In the genomic region with DNA sequence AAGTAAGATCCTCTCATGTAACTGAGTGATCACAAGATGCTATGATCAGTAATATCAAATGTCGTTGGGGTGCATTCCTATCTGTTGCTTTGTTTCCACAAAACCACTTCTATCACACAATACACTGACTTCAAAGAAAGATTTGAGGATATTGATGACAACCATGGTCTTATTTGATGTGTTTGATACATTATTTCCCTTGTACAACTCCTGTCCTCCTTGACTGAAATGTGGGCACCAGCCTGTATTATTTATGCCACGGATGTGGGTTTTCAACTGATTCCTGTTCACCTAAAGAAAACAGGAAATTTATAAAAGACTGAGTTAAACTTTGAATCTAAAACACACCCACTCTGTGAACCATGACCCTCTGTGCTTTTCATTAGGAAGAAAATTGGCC, we compare ENCODE assay signal across 26 mouse cellular contexts.
DNase-seq lines count a peak whose midpoint lies in the region; ATAC-seq lines count a peak whose summit lies in the region.
"Had no signal": no experiment of that assay in that cellular context is flagged by ENCODE, and none has a peak within 500 bp of the region (broad histone marks: within the 10 kb centered on the region; RNA-seq: fewer than 3 reads in every experiment).

No protein-coding gene starts in this region.

- no peaks in the 10 kb centered on the region for H3K4me1 ChIP-seq in liver, embryonic 11.5 days (replicated peaks; ENCODE audit: control insufficient read depth, insufficient read depth, low read length)
- H3K4me1 ChIP-seq: embryonic facial prominence, embryonic 10.5 days; forebrain, embryonic 12.5 days; forebrain, embryonic 15.5 days; heart, embryonic 12.5 days; heart, embryonic 15.5 days; intestine, embryonic 15.5 days had no signal

- WGBS in liver, embryonic 11.5 days: 64% methylated on average over 2 of the region's 2 CpGs

- H3K4me2 ChIP-seq in liver, embryonic 11.5 days: no peak overlapping the region
- H3K4me2 ChIP-seq: embryonic facial prominence, embryonic 13.5 days; forebrain, embryonic 12.5 days; forebrain, embryonic 15.5 days; heart, embryonic 12.5 days; heart, embryonic 15.5 days; hindbrain, embryonic 14.5 days; intestine, embryonic 15.5 days had no signal

- H3K27me3 ChIP-seq in liver, embryonic 11.5 days (replicated peaks; ENCODE audit: control insufficient read depth, insufficient read depth, low read length): no peaks in the 10 kb centered on the region
- H3K27me3 ChIP-seq: embryonic facial prominence, embryonic 13.5 days; forebrain, embryonic 12.5 days; forebrain, embryonic 15.5 days; heart, embryonic 12.5 days; heart, embryonic 15.5 days; intestine, embryonic 15.5 days had no signal

- no peaks in the 10 kb centered on the region for H3K9me3 ChIP-seq in liver, embryonic 11.5 days (ENCODE audit: control insufficient read depth, low read length)
- H3K9me3 ChIP-seq: embryonic facial prominence, embryonic 10.5 days; embryonic facial prominence, embryonic 13.5 days; forebrain, embryonic 12.5 days; forebrain, embryonic 15.5 days; heart, embryonic 12.5 days; heart, embryonic 15.5 days; intestine, embryonic 15.5 days had no signal

- ATAC-seq in activated CD4-positive, CD25-positive, alpha-beta regulatory T cell, adult 4 months: peak; percentile 46
- no peak for ATAC-seq in liver, embryonic 11.5 days (replicated peaks; ENCODE audit: low FRiP score)
- ATAC-seq: forebrain, embryonic 15.5 days; hindbrain, postnatal 0 days; intestine, embryonic 15.5 days; Patski had no signal

- H3K9ac ChIP-seq in liver, embryonic 11.5 days (ENCODE audit: low read depth, low read length): no peak overlapping the region
- H3K9ac ChIP-seq: embryonic facial prominence, embryonic 13.5 days; forebrain, embryonic 12.5 days; forebrain, embryonic 15.5 days; heart, embryonic 12.5 days; heart, embryonic 15.5 days; hindbrain, embryonic 14.5 days; intestine, embryonic 15.5 days had no signal

- H3K4me3 ChIP-seq in liver, embryonic 11.5 days (ENCODE audit: low read depth, low read length): no peak overlapping the region
- H3K4me3 ChIP-seq: embryonic facial prominence, embryonic 10.5 days; embryonic facial prominence, embryonic 13.5 days; erythroblast, embryonic 14.5 days; forebrain, embryonic 12.5 days; forebrain, embryonic 15.5 days; heart, embryonic 12.5 days; heart, embryonic 15.5 days; intestine, embryonic 15.5 days had no signal

- no peaks in the 10 kb centered on the region for H3K36me3 ChIP-seq in liver, embryonic 11.5 days (ENCODE audit: control insufficient read depth, insufficient read depth, low read length)
- H3K36me3 ChIP-seq: embryonic facial prominence, embryonic 10.5 days; embryonic facial prominence, embryonic 13.5 days; forebrain, embryonic 12.5 days; forebrain, embryonic 15.5 days; heart, embryonic 12.5 days; heart, embryonic 15.5 days; intestine, embryonic 15.5 days had no signal

- peak; percentile 0 for DNase-seq in induced T-regulatory cell, adult 2 months (ENCODE audit: low read depth)
- peak; percentile 51 for DNase-seq in naive thymus-derived CD4-positive, alpha-beta T cell, adult 2 months (ENCODE audit: low read depth)
- no peak for DNase-seq in liver, embryonic 11.5 days (ENCODE audit: low spot score)
- DNase-seq in cerebellum, adult 9-11 months: no peak
- no peak for DNase-seq in Muller cell, postnatal 12 days (ENCODE audit: inconsistent ontology term)
- DNase-seq: adrenal gland, adult 8-10 months; adrenal gland, postnatal 25 days; cerebellum, adult 11-12 months; cerebellum, adult 8-10 months; cerebellum, postnatal 14 days; gastrocnemius, postnatal 25 days; heart, adult 18-20 months; heart, postnatal 10 days; heart, postnatal 36 days had no signal

- no peak overlapping the region for H3K27ac ChIP-seq in liver, embryonic 11.5 days (ENCODE audit: low read depth, low read length)
- H3K27ac ChIP-seq: embryonic facial prominence, embryonic 10.5 days; embryonic facial prominence, embryonic 13.5 days; forebrain, embryonic 12.5 days; forebrain, embryonic 15.5 days; heart, embryonic 15.5 days; hindbrain, embryonic 14.5 days; hindbrain, postnatal 0 days; intestine, embryonic 15.5 days had no signal

Comparison
In these comparisons a context has a peak if more than half of its experiments do, and no peak if none do; other contexts are left out.
1. DNase-seq: peak in induced T-regulatory cell, adult 2 months (single experiment) and naive thymus-derived CD4-positive, alpha-beta T cell, adult 2 months (single experiment); none in liver, embryonic 11.5 days (single experiment), cerebellum, adult 9-11 months (single experiment) and Muller cell, postnatal 12 days (single experiment).